ENCODE assay signal across 10 mouse cellular contexts in the genomic region with DNA sequence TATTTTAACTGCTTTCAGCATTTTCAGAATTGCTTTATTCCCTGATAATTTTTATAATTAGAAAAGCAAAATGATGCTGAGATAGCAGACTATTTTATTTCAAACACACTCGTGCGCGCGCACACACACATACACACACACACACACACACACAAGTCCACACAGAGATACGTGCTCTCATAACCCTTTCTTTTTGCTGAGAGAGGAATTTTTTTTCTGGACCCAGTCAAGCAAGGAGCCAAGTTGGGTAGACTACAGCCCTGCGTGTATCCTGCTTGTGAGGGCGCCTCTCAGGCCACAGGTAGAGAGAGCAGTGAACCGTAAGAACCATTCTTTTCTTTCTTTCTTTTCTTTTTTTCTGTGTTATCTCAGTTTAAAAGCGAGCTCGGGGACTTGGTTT. TPM values are rescaled to one million over a fixed set of nuclear protein-coding genes. Genes with fewer than 3 reads are reported as not detected.
A peak's percentile ranks its signal among the peaks of the same experiment; 100 is the strongest.
DNase-seq lines count a peak whose midpoint lies in the region; ATAC-seq and TF ChIP-seq lines count a peak whose summit lies in the region.
"Had no signal": no experiment of that assay in that cellular context is flagged by ENCODE, and none has a peak within 500 bp of the region (broad histone marks: within the 10 kb centered on the region; RNA-seq: fewer than 3 reads in every experiment).

No protein-coding gene starts in this region.

- H3K9me3 ChIP-seq in heart, embryonic 10.5 days: no peaks in the 10 kb centered on the region
- no peaks in the 10 kb centered on the region for H3K9me3 ChIP-seq in midbrain, embryonic 13.5 days

- no peaks in the 10 kb centered on the region for H3K4me1 ChIP-seq in heart, embryonic 10.5 days
- H3K4me1 ChIP-seq in embryonic fibroblast, embryonic 13.5 days (ENCODE audit: control insufficient read depth, insufficient read depth, low read length): peaks cover 5% of the 10 kb centered on the region; the same call in 1 of the 2 replicates
- no peaks in the 10 kb centered on the region for H3K4me1 ChIP-seq in midbrain, embryonic 13.5 days (replicated peaks)

- H3K4me2 ChIP-seq in midbrain, embryonic 13.5 days (replicated peaks): peak overlapping the region; percentile 55

- intact Hi-C loops in heart, postnatal 25 days (cut with DNase I): no loop called here
- intact Hi-C loops in left cerebral cortex, postnatal 25 days (cut with DNase I): no loop called here

- no peak for DNase-seq in heart, embryonic 10.5 days (ENCODE audit: low spot score)
- no peak for DNase-seq in heart, postnatal 25 days (ENCODE audit: low spot score)
- DNase-seq in kidney, adult 8-10 months: peak; percentile 18 to 28
- no peak for DNase-seq in adrenal gland, postnatal 14 days
- no peak for DNase-seq in left cerebral cortex, postnatal 25 days (ENCODE audit: low spot score in 2 of 2)
- no peak for DNase-seq in urinary bladder, postnatal 4 days (ENCODE audit: low spot score in 2 of 2)

- WGBS in heart, embryonic 10.5 days: 56% methylated on average over 10 of the region's 10 CpGs
- WGBS in midbrain, embryonic 13.5 days: 48% methylated on average over 10 of the region's 10 CpGs

- peak overlapping the region; percentile 47; the same call in 1 of the 2 replicates for H3K27ac ChIP-seq in heart, embryonic 10.5 days
- peak overlapping the region; percentile 37 for H3K27ac ChIP-seq in embryonic fibroblast, embryonic 13.5 days (ENCODE audit: insufficient read depth, low read length)
- no peak overlapping the region for H3K27ac ChIP-seq in midbrain, embryonic 13.5 days

- peak overlapping the region; percentile 51 for H3K4me3 ChIP-seq in heart, embryonic 10.5 days
- peak overlapping the region; percentile 51 for H3K4me3 ChIP-seq in embryonic fibroblast, embryonic 13.5 days (ENCODE audit: insufficient read depth, low read length)
- H3K4me3 ChIP-seq in midbrain, embryonic 13.5 days (replicated peaks): peak overlapping the region; percentile 41

- TF ChIP-seq CTCF in embryonic fibroblast, embryonic 13.5 days (IDR thresholded peaks at IDR 0.05; ENCODE audit: borderline replicate concordance, insufficient read depth, low read length): no peak

- H3K9ac ChIP-seq in midbrain, embryonic 13.5 days (replicated peaks): no peak overlapping the region

- TF ChIP-seq POLR2A in embryonic fibroblast, embryonic 13.5 days (IDR thresholded peaks at IDR 0.05; ENCODE audit: low read depth, low read length): no peak

- ATAC-seq in midbrain, embryonic 13.5 days: no peak
- ATAC-seq: CD4-positive, CD25-positive, alpha-beta regulatory T cell, adult 4 months had no signal

- no peaks in the 10 kb centered on the region for H3K36me3 ChIP-seq in heart, embryonic 10.5 days
- no peaks in the 10 kb centered on the region for H3K36me3 ChIP-seq in midbrain, embryonic 13.5 days

- H3K27me3 ChIP-seq in heart, embryonic 10.5 days (ENCODE audit: insufficient read depth, poor library complexity, severe bottlenecking): no peaks in the 10 kb centered on the region
- H3K27me3 ChIP-seq in midbrain, embryonic 13.5 days: peaks cover 7% of the 10 kb centered on the region; the same call in 1 of the 2 replicates

RNA-seq across cellular contexts. Expression of gene Mum1l1, which starts 7.9 kb away (rescaled TPM):
- polyA plus RNA-seq in heart, embryonic 10.5 days (2016; fragmentation: Nextera tagmentation; extraction: Ambion mirVana): 40.2 and 40.5 TPM in 2 replicates
- 1 to 10 TPM; 2.1 to 2.4 TPM for total RNA-seq in heart, postnatal 25 days (2021)
- 11.8 and 16.5 TPM in 2 replicates for polyA plus RNA-seq in embryonic fibroblast, embryonic 13.5 days (2011; ENCODE audit: insufficient read length, low read depth, missing spikeins)
- polyA plus RNA-seq in midbrain, embryonic 13.5 days (2015; fragmentation: Nextera tagmentation; extraction: Ambion mirVana): 7.5 and 9.3 TPM in 2 replicates
- 4.9 and 5.0 TPM in 2 replicates for total RNA-seq in adrenal gland, postnatal 14 days (2021)
- 1 to 10 TPM; 2.2 to 3.3 TPM for total RNA-seq in left cerebral cortex, postnatal 25 days (2021)
- polyA plus RNA-seq: CD4-positive, CD25-positive, alpha-beta regulatory T cell, adult 4 months had no signal

RNA-seq across cellular contexts. Expression of gene 4933428M09Rik, which starts 38.7 kb away (rescaled TPM):
- polyA plus RNA-seq in heart, embryonic 10.5 days (2016; fragmentation: Nextera tagmentation; extraction: Ambion mirVana): not detected in 2 replicates
- total RNA-seq in heart, postnatal 25 days (2021): not detected
- polyA plus RNA-seq in embryonic fibroblast, embryonic 13.5 days (2011; ENCODE audit: insufficient read length, low read depth, missing spikeins): not detected in 2 replicates
- polyA plus RNA-seq in midbrain, embryonic 13.5 days (2015; fragmentation: Nextera tagmentation; extraction: Ambion mirVana): not detected in 2 replicates
- total RNA-seq in adrenal gland, postnatal 14 days (2021): not detected in 2 replicates
- not detected for total RNA-seq in left cerebral cortex, postnatal 25 days (2021)
- polyA plus RNA-seq: CD4-positive, CD25-positive, alpha-beta regulatory T cell, adult 4 months; small intestine, adult 2 months had no signal

Comparison
In these comparisons a context has a peak if more than half of its experiments do, and no peak if none do; other contexts are left out.
1. DNase-seq: peak in kidney, adult 8-10 months (2 of 2); none in heart, embryonic 10.5 days (single experiment), heart, postnatal 25 days (single experiment), adrenal gland, postnatal 14 days (single experiment), left cerebral cortex, postnatal 25 days (0 of 2) and urinary bladder, postnatal 4 days (0 of 2).
2. Peak in every context shown above with its lines, with median percentiles within 50 percentile points of each other: H3K4me3 ChIP-seq.